Mouse (Mus musculus): Measurements from ENCODE around the gene Zmiz1. TPM values are rescaled to one million over a fixed set of nuclear protein-coding genes. Genes with fewer than 3 reads are reported as not detected.

The Zmiz1 gene
- polyA plus RNA-seq, 1 experiment from 2014 or later, result 6.1 TPM

DNA sequence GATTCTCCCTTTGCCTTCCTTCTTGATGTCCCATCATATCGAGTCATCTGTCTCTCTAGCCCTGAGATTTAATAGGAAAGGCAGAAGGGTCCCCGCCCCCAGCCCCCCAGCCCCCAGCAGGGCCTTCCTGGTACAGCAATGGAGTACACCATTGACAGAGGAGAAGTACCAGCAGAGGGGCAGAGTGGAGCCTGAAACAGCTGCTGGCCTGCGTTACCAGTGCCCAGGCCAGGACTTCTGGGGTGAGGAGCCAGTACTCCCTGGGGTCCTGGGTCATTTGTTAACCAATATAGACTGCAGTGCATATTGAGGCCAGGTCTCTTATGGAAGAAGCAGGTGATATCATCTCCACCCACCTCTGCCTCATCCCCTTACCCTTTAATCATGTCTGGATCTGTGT lies 51.4 kb downstream of the Zmiz1 start:
- Histone ChIP-seq H3K27ac (ENCODE audit: low read length) (no peak overlapping the region), H3K4me1 (ENCODE audit: control insufficient read depth, low read depth, low read length) (peaks cover 65% of the 10 kb centered on the region), H3K4me2 (ENCODE audit: low read depth, low read length) (no peak overlapping the region), H3K9ac (ENCODE audit: low read depth, low read length) (no peak overlapping the region), H3K36me3 (ENCODE audit: control insufficient read depth, insufficient read depth) (no peaks in the 10 kb centered on the region; the same call in 1 of the 2 replicates), H3K4me3 (ENCODE audit: low read depth, low read length) (no peak overlapping the region), H3K9me3 (replicated peaks; ENCODE audit: control insufficient read depth, low read length) (no peaks in the 10 kb centered on the region), H3K27me3 (ENCODE audit: control insufficient read depth, insufficient read depth, low read depth, low read length) (no peaks in the 10 kb centered on the region)
- no peak for ATAC-seq (ENCODE audit: low read depth)
- WGBS (ENCODE audit: insufficient replicate concordance), result 69% methylated on average over 3 of the region's 3 CpGs

- H3K4me1 ChIP-seq (ENCODE audit: control insufficient read depth, low read depth, low read length), result peaks cover 67% of the 10 kb centered on the region
- H3K4me3 ChIP-seq (ENCODE audit: low read depth, low read length), result no peak overlapping the region
- no peaks in the 10 kb centered on the region for H3K27me3 ChIP-seq (ENCODE audit: control insufficient read depth, insufficient read depth, low read depth, low read length)
- no peak for ATAC-seq (ENCODE audit: low read depth)
- no peaks in the 10 kb centered on the region; the same call in 1 of the 2 replicates for H3K36me3 ChIP-seq (ENCODE audit: control insufficient read depth, insufficient read depth)
- no peak overlapping the region for H3K27ac ChIP-seq (ENCODE audit: low read length)
- no peak overlapping the region for H3K9ac ChIP-seq (ENCODE audit: low read depth, low read length)
- WGBS (ENCODE audit: insufficient replicate concordance), result 36% methylated on average over 7 of the region's 7 CpGs
- no peaks in the 10 kb centered on the region for H3K9me3 ChIP-seq (replicated peaks; ENCODE audit: control insufficient read depth, low read length)
- H3K4me2 ChIP-seq (ENCODE audit: low read depth, low read length), result no peak overlapping the region
Measured at GRCm38 (mm10) chr14:25510987-25511386, 52.0 kb downstream of the Zmiz1 start.

DNA sequence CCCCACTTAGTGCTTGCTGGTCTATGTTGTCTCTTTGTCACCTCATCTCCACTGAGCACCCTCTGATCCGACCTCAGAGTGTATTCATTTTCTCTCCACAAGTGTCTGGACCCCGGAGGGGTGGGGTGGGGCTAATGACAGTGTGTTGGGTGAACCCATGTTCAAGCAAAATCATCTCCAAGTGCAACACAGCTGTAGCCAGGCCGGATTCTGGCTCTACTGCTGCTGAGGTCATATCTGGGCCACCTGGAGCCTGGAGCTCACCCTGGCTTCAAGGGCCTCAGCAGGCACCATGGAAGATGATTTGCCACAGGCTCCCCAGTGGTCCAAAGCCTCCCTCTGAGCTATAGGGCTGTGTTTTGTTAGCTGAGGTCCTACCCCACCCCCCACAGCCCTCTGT lies 52.6 kb downstream of the Zmiz1 start:
- WGBS (ENCODE audit: insufficient replicate concordance), result 39% methylated on average over 3 of the region's 3 CpGs
- Histone ChIP-seq H3K9ac (ENCODE audit: low read depth, low read length) (no peak overlapping the region), H3K27ac (ENCODE audit: low read length) (no peak overlapping the region), H3K27me3 (ENCODE audit: control insufficient read depth, insufficient read depth, low read depth, low read length) (no peaks in the 10 kb centered on the region), H3K4me2 (ENCODE audit: low read depth, low read length) (no peak overlapping the region), H3K4me1 (ENCODE audit: control insufficient read depth, low read depth, low read length) (peaks cover 70% of the 10 kb centered on the region), H3K9me3 (replicated peaks; ENCODE audit: control insufficient read depth, low read length) (no peaks in the 10 kb centered on the region), H3K36me3 (ENCODE audit: control insufficient read depth, insufficient read depth) (no peaks in the 10 kb centered on the region), H3K4me3 (ENCODE audit: low read depth, low read length) (no peak overlapping the region)
- no peak for ATAC-seq (ENCODE audit: low read depth)

- H3K9ac ChIP-seq (ENCODE audit: low read depth, low read length), result no peak overlapping the region
- 53% methylated on average over 5 of the region's 5 CpGs for WGBS (ENCODE audit: insufficient replicate concordance)
- H3K4me3 ChIP-seq (ENCODE audit: low read depth, low read length), result no peak overlapping the region
- H3K9me3 ChIP-seq (replicated peaks; ENCODE audit: control insufficient read depth, low read length), result no peaks in the 10 kb centered on the region
- H3K4me1 ChIP-seq (ENCODE audit: control insufficient read depth, low read depth, low read length), result peaks cover 72% of the 10 kb centered on the region
- no peak for ATAC-seq (ENCODE audit: low read depth)
- no peak overlapping the region for H3K27ac ChIP-seq (ENCODE audit: low read length)
- no peak overlapping the region for H3K4me2 ChIP-seq (ENCODE audit: low read depth, low read length)
- H3K36me3 ChIP-seq (ENCODE audit: control insufficient read depth, insufficient read depth), result no peaks in the 10 kb centered on the region
- H3K27me3 ChIP-seq (ENCODE audit: control insufficient read depth, insufficient read depth, low read depth, low read length), result no peaks in the 10 kb centered on the region
Measured at GRCm38 (mm10) chr14:25511967-25512366, 53.0 kb downstream of the Zmiz1 start.

- 67% methylated on average over 6 of the region's 6 CpGs for WGBS (ENCODE audit: insufficient replicate concordance)
- Histone ChIP-seq H3K9ac (ENCODE audit: low read depth, low read length) (no peak overlapping the region), H3K4me2 (ENCODE audit: low read depth, low read length) (no peak overlapping the region), H3K9me3 (replicated peaks; ENCODE audit: control insufficient read depth, low read length) (no peaks in the 10 kb centered on the region), H3K27me3 (ENCODE audit: control insufficient read depth, insufficient read depth, low read depth, low read length) (no peaks in the 10 kb centered on the region), H3K36me3 (ENCODE audit: control insufficient read depth, insufficient read depth) (no peaks in the 10 kb centered on the region), H3K4me1 (ENCODE audit: control insufficient read depth, low read depth, low read length) (peaks cover 80% of the 10 kb centered on the region), H3K4me3 (ENCODE audit: low read depth, low read length) (no peak overlapping the region), H3K27ac (ENCODE audit: low read length) (no peak overlapping the region)
- no peak for ATAC-seq (ENCODE audit: low read depth)
Measured at GRCm38 (mm10) chr14:25512803-25513202, 53.8 kb downstream of the Zmiz1 start.

DNA sequence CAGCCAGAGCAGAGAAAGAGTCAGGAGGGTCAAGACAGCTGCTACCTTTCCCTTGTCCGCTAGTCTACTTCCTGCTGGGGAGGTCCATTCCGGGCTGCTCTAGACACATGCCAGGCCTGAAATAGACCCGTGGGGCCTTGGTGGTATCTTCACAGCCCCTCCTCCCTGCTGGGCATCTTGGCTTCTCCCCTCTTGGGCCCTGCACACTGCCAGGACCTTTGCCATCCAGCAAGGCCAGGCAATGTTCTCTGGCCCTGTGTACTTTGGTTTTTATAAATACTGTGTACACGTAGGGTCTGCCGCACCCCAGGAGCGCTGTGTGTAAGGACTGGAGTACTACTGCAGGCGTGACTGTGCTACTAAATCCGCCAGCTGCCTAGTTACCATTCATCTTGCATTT lies 54.5 kb downstream of the Zmiz1 start:
- Histone ChIP-seq H3K27me3 (ENCODE audit: control insufficient read depth, insufficient read depth, low read depth, low read length) (no peaks in the 10 kb centered on the region), H3K4me1 (ENCODE audit: control insufficient read depth, low read depth, low read length) (peaks cover 78% of the 10 kb centered on the region), H3K27ac (ENCODE audit: low read length) (no peak overlapping the region), H3K9me3 (replicated peaks; ENCODE audit: control insufficient read depth, low read length) (no peaks in the 10 kb centered on the region), H3K4me2 (ENCODE audit: low read depth, low read length) (no peak overlapping the region), H3K9ac (ENCODE audit: low read depth, low read length) (no peak overlapping the region), H3K4me3 (ENCODE audit: low read depth, low read length) (no peak overlapping the region), H3K36me3 (ENCODE audit: control insufficient read depth, insufficient read depth) (no peaks in the 10 kb centered on the region)
- WGBS (ENCODE audit: insufficient replicate concordance), result 52% methylated on average over 8 of the region's 8 CpGs
- no peak for ATAC-seq (ENCODE audit: low read depth)

- no peak overlapping the region for H3K4me2 ChIP-seq (ENCODE audit: low read depth, low read length)
- H3K27ac ChIP-seq (ENCODE audit: low read length), result no peak overlapping the region
- ATAC-seq (ENCODE audit: low read depth), result no peak
- no peaks in the 10 kb centered on the region for H3K9me3 ChIP-seq (replicated peaks; ENCODE audit: control insufficient read depth, low read length)
- H3K4me3 ChIP-seq (ENCODE audit: low read depth, low read length), result no peak overlapping the region
- no peaks in the 10 kb centered on the region for H3K36me3 ChIP-seq (ENCODE audit: control insufficient read depth, insufficient read depth)
- 82% methylated on average over 2 of the region's 2 CpGs for WGBS (ENCODE audit: insufficient replicate concordance)
- no peak overlapping the region for H3K9ac ChIP-seq (ENCODE audit: low read depth, low read length)
- peaks cover 72% of the 10 kb centered on the region for H3K4me1 ChIP-seq (ENCODE audit: control insufficient read depth, low read depth, low read length)
- H3K27me3 ChIP-seq (ENCODE audit: control insufficient read depth, insufficient read depth, low read depth, low read length), result no peaks in the 10 kb centered on the region
Measured at GRCm38 (mm10) chr14:25514943-25515512, 56.0 kb downstream of the Zmiz1 start.

- H3K27me3 ChIP-seq (ENCODE audit: control insufficient read depth, insufficient read depth, low read depth, low read length), result no peaks in the 10 kb centered on the region
- 0 out of 2 replicates have a peak overlapping the region, but pooled peaks have one; percentile 79 for H3K27ac ChIP-seq (ENCODE audit: low read length)
- ATAC-seq (ENCODE audit: low read depth), result no peak
- no peak overlapping the region for H3K4me3 ChIP-seq (ENCODE audit: low read depth, low read length)
- WGBS (ENCODE audit: insufficient replicate concordance), result 59% methylated on average over 9 of the region's 9 CpGs
- peaks cover 69% of the 10 kb centered on the region for H3K4me1 ChIP-seq (ENCODE audit: control insufficient read depth, low read depth, low read length)
- H3K9me3 ChIP-seq (replicated peaks; ENCODE audit: control insufficient read depth, low read length), result no peaks in the 10 kb centered on the region
- H3K9ac ChIP-seq (ENCODE audit: low read depth, low read length), result no peak overlapping the region
- no peaks in the 10 kb centered on the region for H3K36me3 ChIP-seq (ENCODE audit: control insufficient read depth, insufficient read depth)
- H3K4me2 ChIP-seq (ENCODE audit: low read depth, low read length), result no peak overlapping the region
Measured at GRCm38 (mm10) chr14:25515924-25516323, 56.9 kb downstream of the Zmiz1 start.

GRCm38 (mm10) chr14:25516640-25517591 lies 57.9 kb downstream of the Zmiz1 start:
- WGBS (ENCODE audit: insufficient replicate concordance), result 6% methylated on average over 13 of the region's 13 CpGs
- H3K4me1 ChIP-seq (ENCODE audit: control insufficient read depth, low read depth, low read length), result peaks cover 69% of the 10 kb centered on the region

More at GRCm38 (mm10) chr14:25516640-25517591, 57.9 kb downstream of the Zmiz1 start:
- Histone ChIP-seq H3K9me3 (replicated peaks; ENCODE audit: control insufficient read depth, low read length) (no peaks in the 10 kb centered on the region), H3K4me3 (ENCODE audit: low read depth, low read length) (no peak overlapping the region), H3K9ac (ENCODE audit: low read depth, low read length) (0 out of 2 replicates have a peak overlapping the region, but pooled peaks have one; percentile 9), H3K36me3 (ENCODE audit: control insufficient read depth, insufficient read depth) (no peaks in the 10 kb centered on the region), H3K27me3 (ENCODE audit: control insufficient read depth, insufficient read depth, low read depth, low read length) (no peaks in the 10 kb centered on the region), H3K4me2 (ENCODE audit: low read depth, low read length) (peak overlapping the region; percentile 37), H3K27ac (ENCODE audit: low read length) (peak overlapping the region; percentile 79)
- ATAC-seq (ENCODE audit: low read depth), result peak; percentile 70

Measured in liver, embryonic 16.5 days (tissue).